Mouse (Mus musculus) right cerebral cortex, postnatal 10 days (tissue): ENCODE measurements around the gene Vmn1r211.
"Not testable (repeated sequence)": the region's sequence is repeated elsewhere in the genome, so short reads cannot be mapped to it uniquely, and the experiment has no call there.

Experiments used
- DNase-seq, 2 experiments: peaks; one replicate each; pipeline ENCODE4 v3.0.0; 2021; ENCODE audit warnings: low spot score in 2 of 2

Gene Vmn1r211

DNA sequence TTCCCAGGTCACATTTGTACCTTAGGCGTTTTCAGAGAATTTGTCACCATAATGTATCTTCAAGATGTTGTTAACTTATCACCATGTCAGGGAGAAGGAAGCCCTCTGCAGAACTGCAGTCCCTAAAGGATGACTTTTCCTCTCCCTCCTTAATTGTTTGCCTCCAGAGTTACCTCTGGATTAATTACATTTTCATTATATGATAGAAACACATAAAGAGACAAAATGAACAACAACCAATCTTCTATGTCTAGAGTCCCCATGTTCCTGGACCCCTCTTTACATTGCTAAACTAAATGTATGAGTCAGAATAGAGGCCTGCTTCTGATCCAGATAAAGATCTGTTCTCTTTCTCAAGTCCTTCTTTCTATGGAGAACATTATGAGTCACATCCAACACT, at the start of gene Vmn1r211:
Vmn1r211 (minus strand) TSS at position 101 of the 400 bp plus-strand sequence.
- DNase-seq: no peak

GRCm38 (mm10) chr13:22884105-22884504, 26.7 kb upstream of the Vmn1r211 start, which contains the start of gene Vmn1r212:
Gene Vmn1r212 (minus strand): TSS chr13:22884205.
- DNase-seq: no peak

GRCm38 (mm10) chr13:22879257-22879656, 21.9 kb upstream of the Vmn1r211 start:
- DNase-seq: no peak

DNA sequence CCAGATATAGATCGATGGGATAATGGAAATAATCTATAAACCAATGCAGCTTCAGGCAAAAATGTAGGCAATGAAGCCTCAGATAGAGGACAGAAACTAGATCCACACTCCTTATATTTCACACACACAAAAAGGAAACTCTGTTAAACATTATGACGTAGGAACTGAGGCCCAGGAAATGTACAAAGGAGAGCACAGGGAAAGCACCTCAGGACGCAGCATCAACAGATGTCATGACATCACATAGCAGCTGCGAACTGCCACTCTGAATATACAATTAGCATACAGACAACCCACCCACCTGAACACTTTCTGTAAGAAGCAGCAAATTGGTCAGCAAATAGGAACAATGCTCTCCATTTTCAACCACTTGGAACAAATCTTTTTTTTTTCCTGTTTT, 2.6 kb downstream of the Vmn1r211 start:
- DNase-seq: no peak

- DNase-seq: no peak
Measured at GRCm38 (mm10) chr13:22846798-22847197, 10.6 kb downstream of the Vmn1r211 start.

GRCm38 (mm10) chr13:22844304-22844703, 13.1 kb downstream of the Vmn1r211 start:
- DNase-seq: not testable (repeated sequence)

- DNase-seq: no peak
Measured at GRCm38 (mm10) chr13:22831248-22831647, 26.1 kb downstream of the Vmn1r211 start, which contains the start of gene Vmn1r210. Gene Vmn1r210 (minus strand): TSS chr13:22831348.

- not testable (repeated sequence) for DNase-seq
Measured at GRCm38 (mm10) chr13:22829395-22829794, 28.0 kb downstream of the Vmn1r211 start.

DNA sequence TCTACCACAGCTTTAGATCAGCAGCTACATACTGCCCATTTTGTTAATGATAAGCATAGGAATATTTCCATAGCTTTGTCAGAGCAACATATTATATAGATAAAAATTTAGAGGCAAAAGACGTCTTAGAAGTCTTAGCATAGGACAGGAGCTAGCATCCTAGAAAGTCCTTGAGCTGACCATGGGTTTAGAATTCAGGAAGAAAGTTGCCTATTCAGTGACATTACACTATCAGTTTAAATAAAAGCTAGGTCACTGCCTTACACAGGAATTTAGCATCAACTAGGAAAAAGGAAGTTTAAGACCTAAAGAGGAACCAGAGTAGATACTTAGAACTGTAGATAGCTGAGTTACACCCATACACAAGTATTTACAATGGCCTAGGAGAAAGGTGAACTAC, 35.8 kb downstream of the Vmn1r211 start:
- DNase-seq: not testable (repeated sequence)

DNA sequence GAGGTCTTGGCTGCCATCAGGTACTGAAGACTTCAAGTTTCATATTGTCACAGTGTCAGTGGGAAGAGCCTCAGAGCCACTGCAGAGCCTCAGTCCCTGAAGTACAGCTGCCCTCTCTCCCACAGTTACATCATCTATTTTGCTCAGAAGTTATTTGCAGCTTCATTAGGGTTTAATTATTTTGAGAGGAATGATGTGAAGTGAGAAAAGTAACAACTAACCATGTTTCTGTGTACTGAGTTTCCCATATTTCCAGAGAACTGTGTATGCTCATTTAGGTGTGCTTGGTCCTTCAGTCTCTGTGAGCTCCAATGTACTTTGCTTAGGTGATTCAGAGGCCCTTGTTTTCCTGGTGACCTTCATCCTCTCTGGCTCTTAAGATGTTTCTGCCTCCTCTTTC, 47.8 kb downstream of the Vmn1r211 start, which contains the start of gene Vmn1r209:
Vmn1r209 (minus strand) TSS at position 101 of the 400 bp plus-strand sequence.
- DNase-seq: not testable (repeated sequence)
